Mouse (Mus musculus): ENCODE measurements around the gene Luzp2.

Gene Luzp2

DNA sequence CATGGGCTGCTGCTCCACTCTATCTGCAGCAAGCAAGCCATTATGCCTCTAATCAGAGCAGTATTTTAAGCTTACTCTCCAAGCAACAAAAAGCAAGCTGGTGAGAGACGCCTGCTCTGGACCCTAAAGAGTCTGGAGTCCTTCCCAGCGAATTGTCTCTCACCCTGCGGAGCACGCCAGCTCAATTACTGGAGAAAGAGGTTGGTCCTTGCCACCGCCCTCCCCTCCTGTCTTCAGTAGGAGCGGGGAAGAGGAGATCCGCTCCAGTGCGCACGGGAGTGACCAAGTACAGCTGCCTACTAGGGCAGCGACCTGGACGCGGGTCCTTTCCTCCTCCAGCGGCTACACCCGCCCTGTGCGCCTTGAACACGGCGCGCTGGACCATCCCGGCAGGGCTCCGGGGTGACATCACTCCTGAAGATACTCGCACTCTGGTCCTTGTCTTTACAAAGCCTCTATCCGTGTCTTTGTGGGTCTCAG lies at the start of gene Luzp2:
Gene Luzp2, plus strand, starts transcription at position 127 of the 480 bp plus-strand sequence.
- DNase-seq (ENCODE audit: low spot score in 2 of 2), result no peak

DNA sequence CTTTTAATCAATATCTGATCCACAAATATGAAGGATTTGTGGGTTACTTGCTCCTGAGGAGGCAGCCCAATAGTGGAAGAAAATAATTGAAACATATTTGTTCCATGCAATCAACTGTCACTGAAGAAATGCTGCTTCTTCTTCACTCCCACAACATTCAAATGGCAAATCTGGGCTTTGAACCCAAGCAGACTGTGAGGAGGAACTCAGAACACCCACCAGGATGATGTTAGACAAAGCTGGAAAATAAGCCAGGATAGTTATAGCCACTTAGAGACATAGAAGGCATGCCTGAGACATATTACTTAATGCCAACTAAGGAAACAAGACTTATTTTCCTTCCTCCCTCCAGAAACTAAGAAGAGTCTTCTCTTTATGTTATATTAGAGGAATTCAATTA lies 47.8 kb upstream of the Luzp2 start:
- no peak for DNase-seq (ENCODE audit: low spot score in 2 of 2)

DNA sequence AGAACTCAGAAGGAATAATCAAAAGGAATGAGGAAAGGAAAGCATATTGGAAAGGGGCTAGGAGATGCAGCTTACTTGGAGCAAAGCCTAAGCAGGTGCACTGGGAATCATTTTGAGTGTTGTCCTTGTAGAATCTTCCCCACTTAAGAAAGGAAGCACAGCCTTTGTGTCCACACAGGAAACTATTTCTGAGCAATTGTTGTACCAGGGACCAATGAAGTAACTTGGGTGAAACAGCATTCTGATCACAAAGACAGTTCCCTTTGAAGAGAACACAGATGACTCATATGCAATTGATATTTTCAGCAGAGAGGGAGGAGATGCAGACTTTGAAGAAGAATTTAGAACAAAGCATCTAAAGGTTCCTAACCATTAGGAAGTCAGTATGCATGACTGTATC lies 16.7 kb upstream of the Luzp2 start:
- no peak for DNase-seq (ENCODE audit: low spot score in 2 of 2)

DNA sequence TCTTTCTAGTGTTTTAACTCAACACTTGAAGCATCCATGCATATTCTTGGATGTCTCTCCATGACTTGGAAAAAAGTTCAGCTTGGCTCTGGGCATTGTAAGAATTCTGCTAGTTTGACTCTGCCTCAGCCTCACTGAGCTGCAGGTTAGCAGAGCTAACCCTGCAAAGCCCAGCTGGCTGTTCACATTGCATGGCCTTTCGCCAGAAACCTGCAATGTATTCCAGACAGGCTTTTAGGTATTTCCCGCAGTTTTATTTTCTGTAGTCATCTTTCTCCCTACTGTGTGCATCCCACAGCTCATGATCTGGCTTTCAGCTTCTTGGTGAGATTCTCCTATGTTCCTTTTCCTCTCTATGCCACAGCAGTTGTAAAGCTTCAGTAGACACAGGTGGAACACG lies 6.5 kb upstream of the Luzp2 start:
- DNase-seq (ENCODE audit: low spot score in 2 of 2), result no peak

DNA sequence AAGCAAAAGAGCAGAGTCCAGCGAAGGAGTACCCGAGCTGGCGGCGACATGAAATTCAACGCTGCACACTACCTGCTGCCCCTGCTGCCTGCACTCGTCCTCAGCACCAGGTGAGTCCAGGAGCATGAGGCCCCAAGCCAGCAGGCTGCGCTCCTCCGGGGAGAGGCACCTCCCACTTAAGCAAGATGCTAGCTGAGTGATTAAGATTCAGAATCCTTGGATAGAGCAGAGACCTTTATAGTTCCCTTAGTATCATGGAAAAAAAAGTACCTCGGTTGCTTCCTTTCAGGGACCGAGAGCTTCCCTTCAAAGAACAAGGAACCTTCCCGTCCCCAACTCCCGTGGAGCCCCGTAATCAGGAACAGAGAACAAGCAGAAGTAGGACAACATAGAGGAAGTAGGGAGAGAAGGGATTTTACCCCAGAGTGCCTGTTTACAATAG lies 634 bp downstream of the Luzp2 start:
- DNase-seq (ENCODE audit: low spot score in 2 of 2), result no peak

DNA sequence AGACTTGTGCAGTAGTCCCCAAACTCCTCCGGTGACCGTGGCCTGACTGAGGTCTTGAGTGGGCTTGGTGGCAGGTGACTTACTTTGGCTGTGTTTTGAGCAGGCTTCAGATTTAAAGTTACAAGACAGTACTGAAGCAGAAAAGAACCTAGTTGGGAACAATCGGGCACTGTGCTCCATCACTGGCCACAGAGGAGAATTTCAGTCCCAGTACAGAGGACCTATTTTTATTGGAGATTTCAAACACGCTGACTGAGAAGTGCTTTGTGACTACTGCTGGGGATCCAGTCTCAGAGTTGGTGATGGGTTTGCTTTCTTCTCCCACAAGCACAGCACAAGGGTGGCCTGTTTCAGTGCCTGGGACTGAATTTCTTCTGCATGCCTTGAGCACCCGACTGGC lies 1.1 kb downstream of the Luzp2 start:
- DNase-seq (ENCODE audit: low spot score in 2 of 2), result no peak

DNA sequence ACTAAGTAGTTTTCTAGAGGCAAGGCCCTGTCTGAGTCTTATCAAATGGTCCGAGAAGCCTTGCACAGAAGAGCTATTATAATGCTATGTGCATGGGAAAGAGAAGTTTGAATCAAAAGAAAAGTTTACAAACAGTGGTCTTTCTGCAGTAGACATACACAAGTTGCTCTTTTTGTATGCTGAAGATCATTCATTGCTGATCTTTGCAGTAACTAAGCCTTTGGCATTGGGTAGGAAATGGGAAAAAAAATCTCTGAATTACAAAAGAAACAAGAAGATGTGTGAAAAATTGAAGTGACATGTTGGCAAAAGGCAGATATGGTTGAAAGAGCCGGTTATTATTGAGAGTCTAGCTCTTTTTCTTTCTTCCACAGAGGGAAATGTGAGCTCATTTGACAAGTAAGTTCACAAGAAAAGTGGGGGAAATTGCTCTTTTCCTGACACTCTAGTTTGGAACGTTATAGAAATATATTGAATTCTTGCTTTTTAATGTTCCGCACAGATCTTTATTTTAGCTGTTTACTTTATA lies 7.6 kb downstream of the Luzp2 start:
- DNase-seq (ENCODE audit: low spot score in 2 of 2), result no peak

DNA sequence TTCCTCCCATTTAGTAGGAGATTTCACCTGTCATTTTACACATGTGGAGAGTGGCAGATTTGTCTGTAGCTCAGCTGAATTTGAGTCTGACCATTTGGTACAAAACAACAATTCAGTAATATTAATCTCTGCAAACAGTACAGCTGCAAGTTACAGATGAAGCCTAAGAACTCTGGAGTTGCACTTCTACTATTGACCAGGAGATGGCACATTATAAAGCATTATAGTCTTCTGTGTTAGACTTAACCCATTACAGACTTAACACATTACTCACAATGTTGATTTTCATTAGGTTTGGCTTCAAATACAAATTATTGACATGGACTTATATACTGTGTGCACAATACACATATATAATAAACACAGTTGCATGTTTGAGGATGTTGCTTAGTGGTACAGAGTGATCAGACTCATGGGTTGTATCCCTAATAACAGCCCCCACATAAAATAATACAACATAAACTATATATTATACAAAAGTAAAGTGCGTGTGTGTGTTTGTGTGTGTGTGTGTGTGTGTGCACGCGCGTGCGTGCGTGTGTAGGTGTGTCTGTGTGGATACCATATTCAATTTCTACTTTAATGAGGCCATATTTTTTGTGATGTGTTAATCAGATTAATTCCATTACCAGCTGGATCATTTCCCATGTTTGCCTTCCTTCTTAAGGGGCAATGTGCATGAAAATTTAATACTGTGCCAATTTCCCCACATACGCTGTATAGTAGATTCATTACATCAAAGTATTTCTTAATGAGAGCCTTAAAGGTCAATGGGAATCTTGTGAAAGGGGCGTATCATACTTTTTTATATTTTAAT lies 10.8 kb downstream of the Luzp2 start:
- no peak for DNase-seq (ENCODE audit: low spot score in 2 of 2)

DNA sequence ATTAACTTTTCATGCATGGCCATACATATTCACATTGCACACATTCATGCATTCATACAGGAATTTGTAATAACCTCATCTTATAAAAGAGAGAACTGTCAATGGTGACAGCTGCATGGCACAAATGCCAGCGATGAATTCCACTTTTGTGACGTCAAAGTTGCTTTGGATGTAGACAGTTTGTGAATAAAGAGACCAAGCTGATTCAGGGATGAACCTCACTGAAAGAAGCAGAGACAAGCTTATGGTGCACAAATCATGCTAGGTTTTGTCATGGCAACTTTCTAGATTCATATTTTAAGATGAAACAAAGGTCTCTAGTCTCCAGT lies 11.4 kb downstream of the Luzp2 start:
- DNase-seq (ENCODE audit: low spot score in 2 of 2), result no peak

DNA sequence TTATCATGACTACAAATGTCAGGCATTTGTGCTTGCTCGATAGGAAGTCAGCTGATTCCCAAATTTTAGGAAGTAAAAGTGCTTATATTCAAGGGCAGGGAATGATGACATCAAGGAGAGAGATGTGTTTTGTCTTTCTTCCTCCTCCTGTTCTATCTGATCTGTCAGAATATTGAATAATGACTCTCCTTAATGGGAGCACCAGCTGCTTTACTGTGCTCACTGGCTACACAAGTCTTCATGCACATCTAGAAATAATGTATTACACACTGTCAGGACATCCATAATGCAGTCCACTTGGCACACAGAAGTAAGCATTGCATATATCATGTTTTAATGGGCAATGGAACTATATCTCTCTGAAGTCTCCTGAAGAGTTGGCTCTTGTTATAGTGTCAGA lies 17.6 kb downstream of the Luzp2 start:
- no peak for DNase-seq (ENCODE audit: low spot score in 2 of 2)

DNA sequence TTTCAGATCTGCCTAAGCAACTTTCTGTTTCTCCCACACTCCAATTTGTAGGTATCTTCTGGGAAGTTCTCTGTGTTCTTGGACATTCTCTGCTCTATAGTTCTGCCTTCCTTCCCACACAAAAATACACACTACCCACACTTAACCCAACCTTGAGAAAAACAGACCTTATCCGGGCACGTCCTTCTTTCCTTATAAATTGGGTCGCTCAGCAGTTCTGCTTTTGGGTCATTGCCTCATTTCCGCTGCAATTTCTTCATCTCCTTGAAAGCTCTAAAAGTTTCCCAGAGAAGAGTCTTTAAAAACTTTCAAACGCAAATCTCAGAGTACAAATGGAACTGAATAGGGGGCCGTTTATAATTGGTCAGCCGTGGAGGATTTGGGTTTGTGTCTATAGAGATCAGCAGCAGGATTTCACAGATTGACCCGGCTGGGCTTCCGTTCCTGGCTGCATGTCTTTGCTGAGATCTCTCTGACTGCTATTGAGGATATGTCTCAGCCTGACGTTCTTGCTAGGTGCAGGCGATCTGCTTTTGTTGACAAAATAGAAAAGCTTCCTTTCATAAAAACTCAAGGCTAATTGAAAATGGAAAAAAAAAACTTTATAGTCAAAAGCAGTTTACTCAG lies 26.0 kb downstream of the Luzp2 start:
- no peak for DNase-seq (ENCODE audit: low spot score in 2 of 2)

DNA sequence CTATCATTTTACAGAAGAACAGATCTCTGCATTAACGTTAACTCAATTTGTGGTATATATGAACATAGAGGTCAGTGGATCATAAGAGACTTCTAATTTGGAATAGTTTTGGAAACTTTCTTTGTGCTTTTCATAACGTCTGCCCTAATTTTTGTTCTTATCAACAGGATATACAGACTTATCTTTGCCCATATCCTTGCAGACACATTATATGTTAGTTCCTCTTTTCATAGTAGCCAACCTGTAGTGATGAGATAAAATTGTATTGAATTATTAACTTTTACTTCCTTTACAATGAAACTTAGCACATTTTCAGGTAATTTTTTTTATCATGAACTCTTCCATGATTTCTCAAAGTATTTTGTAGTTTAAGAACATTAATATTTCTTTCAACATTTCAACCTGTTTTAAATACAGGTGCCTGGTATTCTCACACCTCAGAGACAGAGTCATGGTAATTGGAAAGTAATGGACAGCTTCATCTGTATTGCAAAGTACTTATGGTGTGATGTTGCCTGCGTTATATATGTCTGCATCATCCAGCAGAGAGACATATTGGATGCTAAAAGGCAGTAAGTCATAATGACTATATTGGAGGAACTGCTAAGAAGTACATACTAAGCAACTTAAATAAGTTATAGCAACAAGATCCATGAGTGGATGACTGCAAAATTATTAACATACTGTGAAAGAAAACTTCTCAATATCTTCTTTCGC lies 43.8 kb downstream of the Luzp2 start:
- no peak for DNase-seq (ENCODE audit: low spot score in 2 of 2)

DNA sequence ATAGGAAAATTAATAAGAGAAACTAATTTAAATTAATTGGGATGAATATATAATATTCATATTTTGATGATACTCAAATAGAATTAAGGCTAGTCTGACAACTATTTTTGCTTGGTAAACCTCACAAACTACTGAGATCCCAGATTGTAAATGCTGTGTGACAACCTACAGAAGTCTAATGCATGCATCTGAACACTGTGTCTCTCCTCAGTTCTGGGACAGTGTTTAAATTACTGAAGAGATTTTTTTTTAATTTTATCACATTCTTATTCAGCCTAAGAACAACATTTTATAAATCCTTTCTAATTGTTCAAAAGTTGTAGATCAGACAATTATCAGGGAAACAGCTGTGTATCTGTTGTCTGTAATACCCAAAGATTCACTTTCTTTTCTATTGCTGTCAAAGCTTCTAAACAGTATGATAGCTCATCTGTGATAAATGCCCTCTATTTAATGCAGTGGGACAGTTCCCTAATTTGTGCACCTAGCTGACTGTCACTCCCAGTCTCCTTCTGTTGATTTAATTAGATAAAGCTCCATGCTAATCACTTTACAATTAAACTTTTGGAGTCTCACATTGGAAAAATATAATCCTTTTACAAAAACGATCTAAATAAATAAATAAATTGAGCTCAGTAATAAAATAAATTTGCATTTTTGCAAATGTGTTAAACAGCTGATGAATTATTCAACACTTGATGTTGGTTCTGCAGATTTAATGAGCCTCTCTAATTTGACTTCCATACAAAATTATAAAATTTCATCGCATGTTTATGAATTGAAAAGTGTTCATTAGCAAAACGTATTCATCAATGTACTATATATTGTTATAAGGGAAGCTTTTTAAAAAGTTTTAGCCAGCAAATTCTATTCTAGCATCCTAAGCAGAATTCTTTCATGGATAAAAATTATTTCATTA lies 58.7 kb downstream of the Luzp2 start:
- DNase-seq (ENCODE audit: low spot score in 2 of 2), result no peak

DNA sequence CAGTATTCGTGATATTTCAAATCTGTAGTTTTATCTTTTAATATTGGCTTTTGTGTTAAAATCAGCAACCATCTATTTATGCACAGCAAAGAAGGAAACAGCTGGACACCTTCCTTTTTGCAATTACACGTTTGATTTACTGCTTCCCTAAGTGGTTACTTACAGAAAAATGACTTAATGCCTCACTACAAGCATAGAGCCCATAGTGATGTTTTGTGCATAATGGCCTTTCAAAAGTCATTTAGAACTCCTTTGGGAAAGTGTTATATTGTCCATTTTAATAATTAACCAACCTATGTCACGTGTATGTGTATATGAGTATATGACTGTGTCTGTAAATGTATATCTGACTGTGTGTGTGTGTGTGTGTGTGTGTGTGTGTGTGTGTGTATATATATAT lies 63.3 kb downstream of the Luzp2 start:
- DNase-seq (ENCODE audit: low spot score in 2 of 2), result no peak

DNA sequence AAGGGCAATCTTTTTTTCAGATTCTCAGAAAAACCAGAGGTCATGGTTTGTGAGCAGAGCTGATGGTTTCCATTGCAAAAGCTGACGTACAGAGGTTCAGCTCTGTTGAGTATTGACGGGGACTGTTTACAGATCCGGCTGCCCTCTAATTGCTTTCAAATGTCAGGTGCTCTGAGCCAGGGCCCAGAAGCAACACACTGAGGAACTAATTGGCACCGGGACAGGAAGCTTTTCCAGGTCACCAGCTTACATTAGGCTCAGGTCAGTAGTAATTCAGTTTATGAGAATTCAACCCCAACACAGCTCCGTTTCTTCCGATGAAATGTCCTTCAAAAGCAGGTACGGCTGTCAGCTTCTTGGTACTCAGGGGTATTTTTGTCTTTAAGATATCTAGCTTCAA lies 74.7 kb downstream of the Luzp2 start:
- DNase-seq (ENCODE audit: low spot score in 2 of 2), result no peak

DNA sequence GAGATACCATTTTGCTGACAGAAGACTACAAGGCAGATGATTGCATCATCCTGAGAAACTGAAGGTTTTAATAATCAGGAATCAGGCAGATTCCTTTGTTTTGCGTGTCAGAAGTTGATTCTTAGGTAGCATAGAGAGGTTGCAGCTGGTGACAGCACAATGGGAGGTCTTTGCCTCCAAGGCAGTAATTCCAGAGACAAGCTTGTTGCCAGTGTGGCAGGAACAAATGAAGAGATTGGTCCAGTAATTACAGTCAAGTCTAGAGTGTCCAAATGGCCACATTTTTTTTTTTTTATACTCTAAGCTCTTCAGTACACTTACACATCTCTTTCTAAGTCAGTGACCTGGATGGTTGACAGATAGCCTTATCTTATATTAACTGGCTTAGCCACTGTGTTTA lies 78.7 kb downstream of the Luzp2 start:
- no peak for DNase-seq (ENCODE audit: low spot score in 2 of 2)

DNA sequence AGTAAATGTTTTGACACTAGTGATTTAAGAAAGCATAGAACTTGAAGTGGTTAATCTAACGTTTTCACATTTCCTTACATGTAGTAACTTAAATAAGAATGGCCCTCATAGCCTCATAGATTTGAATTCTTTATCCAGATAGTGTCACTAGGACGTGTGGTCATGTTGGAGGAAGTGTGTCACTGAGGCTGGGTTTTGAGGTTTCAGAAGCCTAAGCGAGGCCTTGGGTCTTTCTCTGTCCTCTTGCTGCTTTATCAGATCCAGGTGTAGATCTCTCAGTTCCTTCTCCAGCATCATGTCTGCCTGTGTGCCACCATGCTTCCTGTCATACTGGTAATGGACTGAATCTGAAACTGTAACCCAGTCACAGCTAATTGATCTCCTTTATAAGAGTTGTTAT lies 86.7 kb downstream of the Luzp2 start:
- DNase-seq (ENCODE audit: low spot score in 2 of 2), result no peak

DNA sequence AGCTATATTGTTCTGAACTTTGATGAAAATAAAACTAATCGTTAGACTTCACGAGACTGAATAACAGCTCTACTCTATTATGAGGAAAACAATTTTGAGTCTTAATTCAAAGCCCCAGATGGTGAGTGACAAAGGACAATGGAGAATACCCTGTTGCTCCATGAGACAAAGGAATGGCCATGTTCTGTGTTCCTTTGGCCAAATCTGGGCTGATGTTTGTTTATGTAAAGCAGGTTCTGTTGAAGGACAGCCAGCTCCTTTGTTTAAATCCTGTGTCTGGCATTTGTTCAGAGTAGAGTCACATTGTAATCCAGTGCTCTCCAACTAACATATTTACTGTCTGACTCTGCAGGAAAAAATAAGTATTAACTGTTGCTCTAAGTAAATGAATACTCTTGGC lies 121.5 kb downstream of the Luzp2 start:
- no peak for DNase-seq (ENCODE audit: low spot score in 2 of 2)

DNA sequence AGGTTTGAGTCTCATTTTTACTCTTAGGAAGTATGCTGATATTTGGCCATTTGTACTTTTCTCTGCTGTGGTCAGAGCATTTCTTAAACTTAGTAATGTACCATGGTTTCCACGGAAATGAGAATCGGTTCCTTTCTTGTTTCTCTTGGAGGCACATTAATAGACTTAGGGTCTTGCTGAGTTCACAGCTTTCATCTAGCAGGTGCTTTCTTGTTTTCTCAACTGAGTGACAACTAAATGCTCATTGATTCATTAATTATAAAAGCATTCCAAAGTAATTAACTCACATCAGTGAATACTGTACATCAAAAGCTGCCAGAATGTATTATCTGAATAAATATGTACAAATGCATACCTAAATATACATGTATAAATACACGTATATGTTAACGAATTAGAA lies 127.4 kb downstream of the Luzp2 start:
- DNase-seq (ENCODE audit: low spot score in 2 of 2), result no peak

DNA sequence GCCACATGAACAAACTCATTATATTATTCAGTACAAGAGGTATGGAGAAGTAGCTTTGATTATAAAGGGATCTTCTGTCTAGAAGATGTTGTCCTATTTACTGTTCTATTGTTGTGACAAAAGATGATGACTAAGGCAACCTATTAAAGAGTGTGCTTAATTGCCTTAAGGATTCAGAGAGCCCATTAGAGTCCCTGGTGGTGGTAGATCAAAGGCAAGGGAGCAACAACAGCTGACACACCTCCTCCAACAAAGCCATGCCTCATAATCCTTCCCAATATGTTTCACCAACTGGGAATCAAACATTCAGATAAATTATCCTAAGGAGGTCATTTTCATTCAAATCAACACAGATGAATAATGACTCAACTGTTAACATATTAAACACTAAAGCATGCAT lies 142.1 kb downstream of the Luzp2 start:
- DNase-seq (ENCODE audit: low spot score in 2 of 2), result no peak

DNA sequence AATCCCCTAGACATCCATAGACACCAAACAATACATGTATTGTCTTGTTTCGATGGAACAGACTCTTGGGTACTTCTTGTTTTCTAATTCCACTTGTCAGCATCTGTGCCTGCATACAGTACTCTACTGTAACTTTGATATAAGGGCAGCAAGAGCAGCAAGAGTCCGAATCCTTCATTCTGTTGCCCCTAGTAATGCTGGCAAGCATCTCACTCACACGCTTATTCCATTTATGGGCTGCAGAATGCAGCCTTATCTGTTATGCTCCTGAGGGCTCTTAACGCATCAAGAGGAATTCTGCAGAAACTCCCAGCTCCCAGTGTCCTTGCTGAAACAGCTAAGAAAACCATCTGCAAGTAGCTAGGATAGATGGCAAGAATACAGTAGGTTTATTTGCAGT lies 145.3 kb downstream of the Luzp2 start:
- no peak for DNase-seq (ENCODE audit: low spot score in 2 of 2)

DNA sequence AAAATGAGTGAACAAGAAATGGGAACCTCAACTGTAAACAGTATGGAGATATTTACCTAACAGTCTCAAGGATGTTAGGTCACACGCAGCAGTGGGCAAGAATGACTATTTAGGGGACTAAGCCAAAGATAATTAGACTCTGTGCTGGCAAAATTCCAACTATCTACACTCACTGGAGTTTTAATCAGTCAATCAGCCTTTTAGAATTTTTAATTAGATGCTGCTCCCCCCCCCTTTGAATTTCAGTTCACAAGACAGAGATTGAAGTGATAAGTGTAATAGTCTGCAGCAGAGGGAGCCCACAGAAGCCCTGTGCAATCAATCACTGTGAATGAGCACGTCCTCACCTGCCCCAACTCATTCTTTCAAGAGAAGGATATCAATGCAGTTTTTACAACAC lies 165.1 kb downstream of the Luzp2 start:
- DNase-seq (ENCODE audit: low spot score in 2 of 2), result no peak
